In the genomic region with DNA sequence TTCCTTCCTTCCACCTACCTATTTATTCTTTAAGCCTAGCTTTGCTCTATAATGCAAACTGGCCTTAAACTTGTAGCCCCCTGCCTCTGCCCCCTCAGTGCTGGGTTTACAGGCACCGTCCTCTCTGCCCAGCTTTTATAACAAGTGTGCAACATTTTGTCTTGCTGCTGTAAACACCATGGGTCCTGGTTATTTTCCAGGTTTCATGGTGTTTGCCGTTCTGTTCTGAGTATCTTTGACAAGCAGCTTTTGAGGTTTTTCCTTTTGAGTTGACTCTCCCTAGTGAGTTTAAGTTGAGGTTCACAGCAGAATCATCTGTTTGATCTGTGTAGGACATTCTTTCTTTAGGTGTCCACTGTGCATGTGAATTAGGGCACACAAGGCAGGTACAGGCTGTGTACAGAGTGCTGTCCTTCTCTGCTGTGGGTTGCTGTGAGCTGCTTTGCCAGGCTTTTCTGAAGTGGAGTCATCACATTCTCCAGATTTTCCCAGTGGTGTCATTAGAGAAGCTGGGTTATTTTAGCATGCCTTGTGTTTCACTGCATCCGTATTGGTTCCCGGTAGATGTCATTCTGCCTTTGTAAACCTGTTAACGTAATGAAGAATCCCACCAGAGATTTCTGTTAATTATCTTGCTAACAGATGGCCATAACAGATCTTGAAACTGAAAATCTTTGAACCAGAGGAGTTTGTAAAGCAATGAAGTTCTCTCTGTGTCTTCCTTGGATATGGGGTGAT, we compare ENCODE assay signal across 11 mouse cellular contexts. TPM values are rescaled to one million over a fixed set of nuclear protein-coding genes. Genes with fewer than 3 reads are reported as not detected.
A peak's percentile ranks its signal among the peaks of the same experiment; 100 is the strongest.
DNase-seq lines count a peak whose midpoint lies in the region; ATAC-seq and TF ChIP-seq lines count a peak whose summit lies in the region.
"Had no signal": no experiment of that assay in that cellular context is flagged by ENCODE, and none has a peak within 500 bp of the region (broad histone marks: within the 10 kb centered on the region; RNA-seq: fewer than 3 reads in every experiment).

No protein-coding gene starts in this region.

- H3K27ac ChIP-seq in forebrain, embryonic 14.5 days (ENCODE audit: low read depth, low read length), result no peak overlapping the region
- no peak overlapping the region for H3K27ac ChIP-seq in forebrain, embryonic 13.5 days
- H3K27ac ChIP-seq in heart, embryonic 14.5 days (replicated peaks in 1 of 2; ENCODE audit: control insufficient read depth in 1 of 2, insufficient read depth in 1 of 2, low read depth in 2 of 2, low read length in 2 of 2), result peak overlapping the region; percentile 5 to 26; a peak in 2 of 4 replicates
- no peak overlapping the region for H3K27ac ChIP-seq in heart, adult 2 months
- H3K27ac ChIP-seq in lung, embryonic 16.5 days (ENCODE audit: low read length), result peak overlapping the region; percentile 65
- no peak overlapping the region; the same call in 1 of the 2 replicates for H3K27ac ChIP-seq in midbrain, embryonic 15.5 days

- no peak for TF ChIP-seq CTCF in heart, adult 2 months (IDR thresholded peaks at IDR 0.05)
- no peak for TF ChIP-seq CTCF in lung, adult 2 months (IDR thresholded peaks at IDR 0.05; ENCODE audit: insufficient read depth, low read length)

- H3K4me1 ChIP-seq in forebrain, embryonic 14.5 days (ENCODE audit: control insufficient read depth, insufficient read depth, low read length), result no peaks in the 10 kb centered on the region
- H3K4me1 ChIP-seq in forebrain, embryonic 13.5 days, result 0 out of 2 replicates have a peak, but pooled peaks cover 3% of the 10 kb centered on the region
- H3K4me1 ChIP-seq in heart, embryonic 14.5 days (ENCODE audit: control insufficient read depth in 2 of 2, insufficient read depth in 2 of 2, low read length in 2 of 2), result peaks cover 2 to 8% of the 10 kb centered on the region in 2 experiments; a peak in 3 of 4 replicates
- H3K4me1 ChIP-seq in heart, adult 2 months (ENCODE audit: control insufficient read depth, insufficient read depth, low read length), result peaks cover 1% of the 10 kb centered on the region; the same call in 1 of the 2 replicates
- H3K4me1 ChIP-seq in lung, embryonic 16.5 days (replicated peaks; ENCODE audit: control insufficient read depth, insufficient read depth, low read length), result peaks cover 9% of the 10 kb centered on the region
- peaks cover 5% of the 10 kb centered on the region for H3K4me1 ChIP-seq in lung, adult 2 months (ENCODE audit: control insufficient read depth, insufficient read depth, low read length)
- H3K4me1 ChIP-seq in midbrain, embryonic 15.5 days, result no peaks in the 10 kb centered on the region
- H3K4me1 ChIP-seq: embryonic facial prominence, embryonic 10.5 days had no signal

- intact Hi-C loops in heart, adult 2 months (cut with DNase I), result loop anchor here (1.0 to 5.0 kb wide), 3 partner anchors 20 to 234 kb away; no protein-coding TSS in a partner anchor

- no peak overlapping the region for H3K9ac ChIP-seq in forebrain, embryonic 14.5 days (ENCODE audit: low read length)
- H3K9ac ChIP-seq in forebrain, embryonic 13.5 days, result no peak overlapping the region
- H3K9ac ChIP-seq in heart, embryonic 14.5 days (ENCODE audit: low read length), result no peak overlapping the region
- no peak overlapping the region for H3K9ac ChIP-seq in heart, adult 2 months (ENCODE audit: low read depth, low read length)
- no peak overlapping the region for H3K9ac ChIP-seq in lung, embryonic 16.5 days (ENCODE audit: low read length)
- H3K9ac ChIP-seq in midbrain, embryonic 15.5 days, result no peak overlapping the region

- no peak for TF ChIP-seq POLR2A in heart, adult 2 months (IDR thresholded peaks at IDR 0.05; ENCODE audit: insufficient read depth, low read depth, low read length)
- TF ChIP-seq POLR2A in lung, adult 2 months (IDR thresholded peaks at IDR 0.05; ENCODE audit: borderline replicate concordance, extremely low read depth, low read depth, low read length), result no peak

- H3K9me3 ChIP-seq in forebrain, embryonic 14.5 days (replicated peaks; ENCODE audit: control insufficient read depth, low read length), result no peaks in the 10 kb centered on the region
- H3K9me3 ChIP-seq in forebrain, embryonic 13.5 days (replicated peaks), result no peaks in the 10 kb centered on the region
- H3K9me3 ChIP-seq in heart, embryonic 14.5 days (ENCODE audit: control insufficient read depth, low read length), result peaks cover 3% of the 10 kb centered on the region; the same call in 1 of the 2 replicates
- no peaks in the 10 kb centered on the region; the same call in 1 of the 2 replicates for H3K9me3 ChIP-seq in lung, embryonic 16.5 days (ENCODE audit: control insufficient read depth, low read length)
- no peaks in the 10 kb centered on the region for H3K9me3 ChIP-seq in midbrain, embryonic 15.5 days
- H3K9me3 ChIP-seq: embryonic facial prominence, embryonic 10.5 days had no signal

- no peaks in the 10 kb centered on the region for H3K36me3 ChIP-seq in forebrain, embryonic 14.5 days (ENCODE audit: control insufficient read depth, insufficient read depth, low read length)
- H3K36me3 ChIP-seq in forebrain, embryonic 13.5 days (ENCODE audit: poor library complexity, severe bottlenecking), result peaks cover 2% of the 10 kb centered on the region; the same call in 1 of the 2 replicates
- no peaks in the 10 kb centered on the region for H3K36me3 ChIP-seq in heart, embryonic 14.5 days (ENCODE audit: control insufficient read depth, insufficient read depth, low read length)
- H3K36me3 ChIP-seq in heart, adult 2 months (ENCODE audit: control insufficient read depth, insufficient read depth, low read length), result peaks cover 2% of the 10 kb centered on the region; the same call in 1 of the 2 replicates
- no peaks in the 10 kb centered on the region; the same call in 1 of the 2 replicates for H3K36me3 ChIP-seq in lung, embryonic 16.5 days (ENCODE audit: control insufficient read depth, insufficient read depth, low read length)
- no peaks in the 10 kb centered on the region for H3K36me3 ChIP-seq in midbrain, embryonic 15.5 days (replicated peaks)

- DNase-seq in forebrain, embryonic 14.5 days (ENCODE audit: low spot score), result peak; percentile 45
- DNase-seq in heart, adult 2 months, result no peak
- DNase-seq in lung, adult 2 months, result no peak
- no peak for DNase-seq in kidney, adult 8-10 months

- no peaks in the 10 kb centered on the region; the same call in 1 of the 2 replicates for H3K79me2 ChIP-seq in heart, adult 2 months (replicated peaks; ENCODE audit: control insufficient read depth, insufficient read depth, low read length)

- 0 out of 2 replicates have a peak, but pooled peaks have one; percentile 28 for ATAC-seq in forebrain, embryonic 14.5 days
- ATAC-seq in forebrain, embryonic 13.5 days, result no peak
- ATAC-seq in heart, embryonic 14.5 days (ENCODE audit: insufficient number of reproducible peaks, insufficient read depth, low FRiP score, low read depth), result no peak
- no peak for ATAC-seq in lung, embryonic 16.5 days (ENCODE audit: low read depth)
- 0 out of 2 replicates have a peak, but pooled peaks have one; percentile 44 for ATAC-seq in midbrain, embryonic 15.5 days (replicated peaks)

- WGBS in forebrain, embryonic 14.5 days, result 70% methylated on average over 5 of the region's 5 CpGs
- 80% methylated on average over 5 of the region's 5 CpGs for WGBS in forebrain, embryonic 13.5 days
- WGBS in heart, embryonic 14.5 days, result 70% methylated on average over 5 of the region's 5 CpGs
- WGBS in heart, adult 2 months, result 67% methylated on average over 5 of the region's 5 CpGs
- 73% methylated on average over 5 of the region's 5 CpGs for WGBS in lung, embryonic 16.5 days
- 68% methylated on average over 5 of the region's 5 CpGs for WGBS in lung, adult 2 months
- WGBS in midbrain, embryonic 15.5 days, result 68% methylated on average over 5 of the region's 5 CpGs

- H3K4me3 ChIP-seq in forebrain, embryonic 14.5 days (ENCODE audit: low read depth, low read length), result no peak overlapping the region
- no peak overlapping the region for H3K4me3 ChIP-seq in forebrain, embryonic 13.5 days
- no peak overlapping the region for H3K4me3 ChIP-seq in heart, embryonic 14.5 days (ENCODE audit: control insufficient read depth in 1 of 2, insufficient read depth in 1 of 2, low read depth in 1 of 2, low read length in 2 of 2)
- H3K4me3 ChIP-seq in heart, adult 2 months, result no peak overlapping the region
- H3K4me3 ChIP-seq in lung, embryonic 16.5 days (ENCODE audit: low read length), result no peak overlapping the region
- H3K4me3 ChIP-seq in lung, adult 2 months (replicated peaks; ENCODE audit: extremely low read depth, low read depth, low read length), result no peak overlapping the region
- H3K4me3 ChIP-seq in midbrain, embryonic 15.5 days, result no peak overlapping the region
- H3K4me3 ChIP-seq: embryonic facial prominence, embryonic 10.5 days; myocyte had no signal

- H3K4me2 ChIP-seq in forebrain, embryonic 14.5 days (ENCODE audit: low read length), result no peak overlapping the region
- H3K4me2 ChIP-seq in forebrain, embryonic 13.5 days, result no peak overlapping the region
- H3K4me2 ChIP-seq in heart, embryonic 14.5 days (ENCODE audit: low read length), result no peak overlapping the region
- no peak overlapping the region for H3K4me2 ChIP-seq in lung, embryonic 16.5 days (ENCODE audit: low read depth, low read length)
- H3K4me2 ChIP-seq in midbrain, embryonic 15.5 days, result no peak overlapping the region
- H3K4me2 ChIP-seq: liver, embryonic 11.5 days had no signal

- no peak for TF ChIP-seq EP300 in heart, adult 2 months (IDR thresholded peaks at IDR 0.05; ENCODE audit: insufficient read depth, low read depth, low read length)

- H3K27me3 ChIP-seq in forebrain, embryonic 14.5 days (replicated peaks; ENCODE audit: control insufficient read depth, insufficient read depth, low read length), result no peaks in the 10 kb centered on the region
- H3K27me3 ChIP-seq in forebrain, embryonic 13.5 days, result no peaks in the 10 kb centered on the region
- no peaks in the 10 kb centered on the region for H3K27me3 ChIP-seq in heart, embryonic 14.5 days (ENCODE audit: control insufficient read depth, insufficient read depth, low read length)
- no peaks in the 10 kb centered on the region for H3K27me3 ChIP-seq in heart, adult 2 months (ENCODE audit: control insufficient read depth, insufficient read depth, low read length)
- H3K27me3 ChIP-seq in lung, embryonic 16.5 days (ENCODE audit: control insufficient read depth, insufficient read depth, low read depth, low read length), result no peaks in the 10 kb centered on the region
- H3K27me3 ChIP-seq in midbrain, embryonic 15.5 days (replicated peaks), result no peaks in the 10 kb centered on the region

RNA-seq across cellular contexts. Expression of a gene that starts 45.4 kb away (rescaled TPM):
- 9.8 and 11.4 TPM in 2 replicates for polyA plus RNA-seq in forebrain, embryonic 14.5 days (2014; fragmentation: Nextera tagmentation; extraction: Ambion mirVana)
- polyA plus RNA-seq in forebrain, embryonic 13.5 days (2015; fragmentation: Nextera tagmentation; extraction: Ambion mirVana), result 8.8 and 9.4 TPM in 2 replicates
- 6.3 and 6.6 TPM in 2 replicates for polyA plus RNA-seq in heart, embryonic 14.5 days (2014; fragmentation: Nextera tagmentation; extraction: Ambion mirVana)
- total RNA-seq in heart, adult 2 months (2021), result 1 to 10 TPM; 4.7 to 5.5 TPM
- 1.9 and 3.6 TPM in 2 replicates for polyA plus RNA-seq in heart, adult 2 months (2012; rRNA removed)
- 6.9 and 7.7 TPM in 2 replicates for polyA plus RNA-seq in lung, embryonic 16.5 days (2015; fragmentation: Nextera tagmentation; extraction: Ambion mirVana)
- polyA plus RNA-seq in lung, adult 2 months (2012; rRNA removed), result 5.1 and 7.0 TPM in 2 replicates
- 20.5 and 22.4 TPM in 2 replicates for polyA plus RNA-seq in midbrain, embryonic 15.5 days (2015; fragmentation: Nextera tagmentation; extraction: Ambion mirVana)

RNA-seq across cellular contexts. Expression of a gene that starts 49.7 kb away (rescaled TPM):
- polyA plus RNA-seq in forebrain, embryonic 14.5 days (2014; fragmentation: Nextera tagmentation; extraction: Ambion mirVana), result 68.0 and 72.1 TPM in 2 replicates
- polyA plus RNA-seq in forebrain, embryonic 13.5 days (2015; fragmentation: Nextera tagmentation; extraction: Ambion mirVana), result 96.1 and 96.8 TPM in 2 replicates
- 40.2 and 46.1 TPM in 2 replicates for polyA plus RNA-seq in heart, embryonic 14.5 days (2014; fragmentation: Nextera tagmentation; extraction: Ambion mirVana)
- 1 to 10 TPM; 9.7 to 9.8 TPM for total RNA-seq in heart, adult 2 months (2021)
- 6.2 and 11.8 TPM in 2 replicates for polyA plus RNA-seq in heart, adult 2 months (2012; rRNA removed)
- polyA plus RNA-seq in lung, embryonic 16.5 days (2015; fragmentation: Nextera tagmentation; extraction: Ambion mirVana), result 46.9 and 47.7 TPM in 2 replicates
- polyA plus RNA-seq in lung, adult 2 months (2012; rRNA removed), result 6.8 and 8.9 TPM in 2 replicates
- polyA plus RNA-seq in midbrain, embryonic 15.5 days (2015; fragmentation: Nextera tagmentation; extraction: Ambion mirVana), result 55.4 and 61.4 TPM in 2 replicates

Comparison
In these comparisons a context has a peak if more than half of its experiments do, and no peak if none do; other contexts are left out.
1. ATAC-seq: peak in forebrain, embryonic 14.5 days (single experiment) and midbrain, embryonic 15.5 days (single experiment); none in forebrain, embryonic 13.5 days (single experiment), heart, embryonic 14.5 days (single experiment) and lung, embryonic 16.5 days (single experiment).
2. H3K27ac ChIP-seq: peak in heart, embryonic 14.5 days (2 of 2) and lung, embryonic 16.5 days (single experiment); none in forebrain, embryonic 14.5 days (single experiment), forebrain, embryonic 13.5 days (single experiment), heart, adult 2 months (single experiment) and midbrain, embryonic 15.5 days (single experiment).